Mouse (Mus musculus) spleen, adult 2 months (tissue): ENCODE data around the gene Plp2. TPM values are rescaled to one million over a fixed set of nuclear protein-coding genes. Genes with fewer than 3 reads are reported as not detected.

Experiments used
- DNase-seq, 2 experiments: peaks; one replicate each; pipeline versions ENCODE4 v3.0.0 to v3.0.0-alpha.2; 2012 to 2021; ENCODE audit warnings: low spot score in 2 of 2, low read depth in 1 of 2
- H3K27ac ChIP-seq: fragments of 200-500 bp; 2 replicates; pipeline ENCODE4 v1.5.1; 2012; ENCODE audit warnings: low read length, inconsistent platforms; ENCODE audit not compliant: insufficient read depth
- H3K27me3 ChIP-seq: fragments of 200-500 bp; 2 replicates; pipeline ENCODE4 v1.6.1; 2012; ENCODE audit warnings: mild to moderate bottlenecking, moderate library complexity, low read length, inconsistent platforms; ENCODE audit not compliant: control insufficient read depth, insufficient read depth
- H3K36me3 ChIP-seq: fragments of 200-500 bp; 2 replicates; pipeline ENCODE4 v1.6.1; 2012; ENCODE audit warnings: mild to moderate bottlenecking, low read length, inconsistent platforms; ENCODE audit not compliant: control insufficient read depth, insufficient read depth
- H3K4me1 ChIP-seq: fragments of 200-500 bp; 2 replicates; pipeline ENCODE4 v1.6.1; 2011; ENCODE audit warnings: inconsistent platforms; ENCODE audit not compliant: control insufficient read depth, insufficient read depth, insufficient read length
- H3K4me3 ChIP-seq: fragments of 200-500 bp; 2 replicates; pipeline ENCODE4 v1.5.1; 2011; ENCODE audit warnings: mild to moderate bottlenecking, inconsistent platforms; ENCODE audit not compliant: insufficient read depth, insufficient read length; ENCODE audit errors: extremely low read depth
- CTCF ChIP-seq: fragments of 200-500 bp; IDR thresholded peaks from 2 replicates; pipeline ENCODE4 v1.5.1; 2011; ENCODE audit warnings: mild to moderate bottlenecking, inconsistent platforms; ENCODE audit not compliant: insufficient read depth, insufficient read length, insufficient replicate concordance; ENCODE audit errors: extremely low read depth
- POLR2A ChIP-seq: fragments of 200-500 bp; IDR thresholded peaks from 2 replicates; pipeline ENCODE4 v1.6.1; 2011; ENCODE audit warnings: low read depth, low read length, inconsistent platforms
- WGBS: fragments of 180-500 bp; shearing (Covaris S2); methylation state at CpG from one replicate; pipeline ENCODE4 v1.1.7; 2018; 5-methylcytosine and 5-hydroxymethylcytosine counted together
- polyA plus RNA-seq: library from polyadenylated mRNA; depleted of rRNA; stranded (reverse); fragments of >200 nt; gene quantifications from 2 replicates; pipeline ENCODE4 v1.2.3, GENCODE M21; 2012

Plp2 gene
- polyA plus RNA-seq, 1 experiment, result 90.0 TPM

DNA sequence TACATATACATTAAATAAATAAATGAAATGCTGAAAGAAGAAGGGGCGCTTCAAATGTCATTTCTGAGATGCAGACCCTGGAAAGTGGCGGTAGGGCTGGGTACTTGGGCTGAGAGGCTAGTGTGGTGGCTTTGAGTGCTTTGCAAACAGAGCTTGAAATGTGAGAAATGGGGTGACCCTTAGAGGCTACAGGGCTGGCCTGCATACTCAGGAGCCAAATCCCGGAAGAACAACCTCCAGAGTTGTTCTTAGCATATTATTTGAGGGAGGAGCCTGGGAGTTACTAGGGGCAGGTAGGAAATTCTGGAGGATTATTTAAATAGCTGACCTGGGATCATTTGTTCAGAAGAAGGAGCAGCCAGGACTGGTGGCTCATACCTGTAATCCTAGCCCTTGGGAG lies 19.3 kb upstream of the Plp2 start:
- 74% methylated on average over 3 of the region's 3 CpGs for WGBS
- Histone ChIP-seq H3K27ac (no peak overlapping the region), H3K4me3 (no peak overlapping the region), H3K36me3 (no peaks in the 10 kb centered on the region), H3K27me3 (no peaks in the 10 kb centered on the region), H3K4me1 (no peaks in the 10 kb centered on the region)
- no peak for DNase-seq
- no peak for TF ChIP-seq POLR2A
- no peak for TF ChIP-seq CTCF

DNA sequence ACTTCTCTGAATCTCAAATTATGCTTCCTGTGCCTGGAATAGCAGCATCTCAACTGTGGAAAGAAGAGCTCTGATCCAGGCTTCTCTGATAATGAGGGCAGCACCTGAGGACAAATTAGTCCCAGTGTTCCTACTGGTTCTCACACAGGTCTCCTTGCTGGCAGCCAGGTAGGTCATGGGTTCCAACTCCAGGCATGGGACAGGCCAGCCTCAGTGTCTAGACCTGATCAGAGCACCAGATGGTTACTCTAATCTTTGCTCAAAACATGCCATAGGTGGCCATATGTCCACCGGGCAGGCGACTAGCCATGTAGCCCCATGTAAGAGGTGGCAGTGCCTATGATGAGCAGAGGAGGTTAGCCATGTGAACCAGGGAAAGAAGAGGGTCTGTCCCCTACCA lies 17.1 kb upstream of the Plp2 start:
- no peaks in the 10 kb centered on the region for H3K4me1 ChIP-seq
- 90% methylated on average over 2 of the region's 2 CpGs for WGBS

DNA sequence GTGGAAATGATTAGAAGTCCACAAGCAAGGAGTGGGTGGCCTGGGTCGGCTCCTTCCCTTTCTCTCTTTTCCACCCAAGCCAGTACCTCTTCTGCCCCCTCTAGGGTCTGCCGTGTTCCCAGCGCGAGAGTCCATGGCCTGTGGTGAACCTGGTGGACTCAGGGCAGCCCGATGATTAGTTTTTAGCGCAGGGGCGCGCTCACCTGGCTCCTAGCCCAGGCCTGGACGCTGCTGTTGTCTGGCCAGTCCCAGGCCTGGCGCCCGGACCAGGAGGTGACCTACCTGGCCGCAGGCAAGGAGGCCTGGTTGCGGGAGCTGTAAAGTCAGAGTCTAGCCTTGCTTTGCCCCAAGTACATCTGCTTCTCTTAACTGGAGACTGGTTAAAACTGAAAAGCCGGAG lies 9.7 kb upstream of the Plp2 start, which contains the start of gene Magix:
TSS of gene Magix (minus strand) at position 388 of the 400 bp plus-strand sequence.
- 79% methylated on average over 14 of the region's 14 CpGs for WGBS
- TF ChIP-seq CTCF (no peak), POLR2A (no peak)
- no peak within 1 kb of the TSS for H3K27ac ChIP-seq
- no peaks in the 10 kb centered on the region for H3K36me3 ChIP-seq
- DNase-seq, result no peak
- no peaks in the 10 kb centered on the region; the same call in 1 of the 2 replicates for H3K4me1 ChIP-seq
- H3K4me3 ChIP-seq, result no peak within 1 kb of the TSS
- H3K27me3 ChIP-seq, result no peaks in the 10 kb centered on the region

More for the DNA sequence above, 17.1 kb upstream of the Plp2 start:
- Histone ChIP-seq H3K27me3 (no peaks in the 10 kb centered on the region), H3K36me3 (no peaks in the 10 kb centered on the region), H3K27ac (no peak overlapping the region), H3K4me3 (no peak overlapping the region)
- TF ChIP-seq POLR2A, result no peak
- TF ChIP-seq CTCF, result no peak
- DNase-seq, result no peak

DNA sequence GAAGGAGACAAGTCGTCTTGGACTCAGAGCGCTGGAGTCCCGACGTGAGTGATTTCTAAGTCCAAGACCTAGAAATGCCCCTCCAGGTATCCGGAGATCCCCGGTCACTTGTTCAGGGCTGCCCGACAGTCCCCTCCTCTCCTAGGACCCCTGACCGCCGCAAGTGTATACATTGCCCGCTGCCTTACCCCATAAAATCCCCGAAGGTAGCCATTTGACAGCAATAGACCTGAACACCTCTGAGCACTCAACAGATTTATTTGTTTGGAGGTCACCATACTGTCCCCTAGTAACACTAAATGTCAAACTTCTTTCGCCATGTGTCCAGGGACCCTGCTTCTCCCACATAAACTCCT lies 8.8 kb upstream of the Plp2 start:
- H3K36me3 ChIP-seq, result no peaks in the 10 kb centered on the region
- H3K27me3 ChIP-seq, result no peaks in the 10 kb centered on the region
- DNase-seq, result no peak
- no peak overlapping the region for H3K27ac ChIP-seq
- H3K4me3 ChIP-seq, result no peak overlapping the region
- 39% methylated on average over 12 of the region's 12 CpGs for WGBS
- no peaks in the 10 kb centered on the region; the same call in 1 of the 2 replicates for H3K4me1 ChIP-seq
- TF ChIP-seq POLR2A, result no peak
- TF ChIP-seq CTCF, result no peak

DNA sequence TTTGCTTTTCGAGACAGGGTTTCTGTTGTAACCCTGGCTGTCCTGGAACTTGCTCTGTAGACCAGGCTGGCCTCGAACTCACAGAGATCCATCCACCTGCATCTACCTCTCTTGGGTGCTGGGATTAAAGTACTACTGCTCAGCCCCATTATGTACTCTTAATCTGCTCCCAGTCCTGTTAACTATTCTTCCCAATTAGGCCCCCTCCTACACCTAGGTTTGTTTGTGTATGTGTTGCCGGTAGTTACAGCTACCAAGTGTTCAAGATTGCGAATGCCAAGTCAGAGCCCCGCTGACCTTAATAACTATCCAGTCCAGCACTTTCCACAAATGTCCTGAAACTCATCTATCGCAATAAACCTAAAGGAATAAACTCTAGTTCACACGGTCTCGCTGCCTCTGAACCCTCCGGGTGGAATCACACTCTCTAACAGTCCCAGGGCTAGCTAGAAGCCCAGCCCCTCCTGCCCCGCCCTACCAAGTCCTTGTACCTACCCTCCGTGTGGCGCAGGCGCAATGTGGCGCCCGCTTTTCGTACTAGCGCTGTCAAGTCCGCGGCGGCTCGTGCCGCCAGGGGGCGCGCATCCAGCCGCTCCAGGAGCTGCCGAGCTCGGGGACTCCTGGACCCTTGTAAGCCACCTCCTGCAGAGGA lies 8.3 kb upstream of the Plp2 start:
- Histone ChIP-seq H3K36me3 (no peaks in the 10 kb centered on the region), H3K27me3 (no peaks in the 10 kb centered on the region), H3K4me1 (no peaks in the 10 kb centered on the region; the same call in 1 of the 2 replicates), H3K27ac (peak overlapping the region; percentile 41), H3K4me3 (peak overlapping the region; percentile 36)
- DNase-seq, result peak; percentile 74 to 83
- TF ChIP-seq CTCF (peak; percentile 60; the same call in 1 of the 2 replicates), POLR2A (no peak)
- WGBS, result 23% methylated on average over 27 of the region's 27 CpGs

DNA sequence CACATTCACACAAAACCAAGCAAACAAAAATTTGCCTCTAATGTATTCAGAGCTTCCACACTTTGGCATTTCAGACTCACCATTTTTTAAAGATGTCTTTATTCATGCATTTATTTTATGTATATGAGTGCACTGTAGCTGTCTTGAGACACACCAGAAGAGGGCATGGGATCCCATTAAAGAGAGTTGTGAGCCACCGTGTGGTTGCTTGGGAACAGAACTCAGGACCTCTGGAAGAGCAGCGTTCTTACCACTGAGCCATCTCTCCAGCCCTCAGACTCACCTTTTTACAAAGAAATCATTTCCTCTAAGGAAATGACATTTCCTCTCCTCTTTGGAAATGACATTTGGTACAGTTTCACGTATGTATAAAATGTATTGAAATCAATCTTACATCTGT lies 7.8 kb upstream of the Plp2 start:
- TF ChIP-seq POLR2A (no peak), CTCF (no peak)
- H3K27me3 ChIP-seq, result no peaks in the 10 kb centered on the region
- H3K4me3 ChIP-seq, result no peak overlapping the region
- no peak overlapping the region for H3K27ac ChIP-seq
- H3K36me3 ChIP-seq, result no peaks in the 10 kb centered on the region
- H3K4me1 ChIP-seq, result peaks cover 4% of the 10 kb centered on the region; the same call in 1 of the 2 replicates
- DNase-seq, result no peak
- WGBS, result 36% methylated on average over 3 of the region's 3 CpGs

DNA sequence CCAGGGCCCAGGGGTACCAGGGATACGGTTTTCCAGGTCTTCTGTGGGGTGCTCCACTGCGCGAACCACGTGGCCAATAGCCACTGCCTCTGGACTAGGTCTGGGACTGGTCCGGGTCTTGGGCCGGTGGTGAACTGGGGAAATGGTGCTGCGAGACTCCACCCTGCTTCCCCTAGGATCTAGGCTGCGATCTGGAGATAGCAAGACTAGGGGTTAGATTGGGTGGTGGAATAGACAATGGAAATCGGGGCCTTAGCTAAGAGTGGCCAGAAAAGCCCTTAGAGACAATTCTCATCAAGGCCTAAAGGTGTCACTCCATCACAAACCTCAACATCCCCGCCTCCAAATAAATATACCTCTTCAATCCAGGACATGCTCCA lies 3.8 kb upstream of the Plp2 start:
- WGBS, result 31% methylated on average over 10 of the region's 10 CpGs
- Histone ChIP-seq H3K36me3 (no peaks in the 10 kb centered on the region), H3K4me3 (peak overlapping the region; percentile 55; the same call in 1 of the 2 replicates), H3K27me3 (no peaks in the 10 kb centered on the region), H3K4me1 (peaks cover 7% of the 10 kb centered on the region; the same call in 1 of the 2 replicates), H3K27ac (peak overlapping the region; percentile 28; the same call in 1 of the 2 replicates)
- TF ChIP-seq CTCF (no peak), POLR2A (no peak)
- no peak for DNase-seq
